Comparison of ENCODE assay signal across 8 mouse cellular contexts in the genomic region with DNA sequence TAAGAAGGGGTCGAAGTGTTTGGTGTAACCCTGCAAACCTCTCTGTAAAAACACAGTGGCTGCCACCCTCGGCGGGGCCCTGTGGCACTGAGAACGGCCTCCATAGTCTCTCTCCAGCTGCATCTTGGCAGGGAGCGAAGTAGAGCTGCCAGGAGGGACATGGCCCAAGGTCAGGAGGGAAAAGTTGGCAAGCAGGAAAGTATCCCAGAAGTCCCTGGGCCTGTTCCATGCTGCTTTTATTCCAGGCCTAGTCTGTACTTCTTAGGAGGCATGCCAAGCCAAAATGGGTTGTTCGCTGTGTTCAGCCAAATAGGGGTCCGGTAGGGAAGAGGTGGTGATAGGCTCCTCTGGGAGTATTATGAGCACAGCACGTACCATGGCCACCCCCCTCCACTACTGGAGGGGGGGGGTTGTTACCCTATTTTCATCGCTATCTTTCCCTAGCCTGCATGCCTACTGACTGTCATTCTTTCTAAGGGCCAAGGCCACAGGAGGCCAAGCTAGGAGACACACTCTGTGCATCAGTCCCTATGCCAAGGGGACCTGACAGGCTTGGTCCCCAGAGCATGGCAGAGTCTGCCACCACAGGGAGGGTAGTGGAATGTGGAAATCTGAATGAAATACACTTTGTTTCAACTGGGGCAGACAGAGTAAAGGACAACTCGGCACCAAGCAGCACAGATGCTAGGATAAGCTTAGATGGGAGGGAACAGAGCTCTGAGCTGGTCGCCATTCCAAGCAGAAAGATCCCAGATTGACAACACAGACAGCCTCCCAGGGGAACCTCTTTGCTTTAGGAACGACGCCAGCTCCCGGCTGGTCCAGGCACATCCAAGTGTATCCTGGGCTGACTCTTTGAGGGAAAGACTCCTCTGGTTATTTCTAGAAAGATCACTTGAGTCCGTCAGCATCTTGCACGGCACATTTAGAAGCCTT.
DNase-seq lines count a peak whose midpoint lies in the region; ATAC-seq and TF ChIP-seq lines count a peak whose summit lies in the region.

No protein-coding gene starts in this region.

- H3K27ac ChIP-seq in liver, adult 2 months (replicated peaks; ENCODE audit: insufficient read depth, low read depth, low read length), result peak overlapping the region; percentile 81
- peak overlapping the region; percentile 100 for H3K27ac ChIP-seq in heart, embryonic 12.5 days (ENCODE audit: poor library complexity, severe bottlenecking)
- H3K27ac ChIP-seq in kidney, embryonic 15.5 days, result peak overlapping the region; percentile 98
- peak overlapping the region; percentile 97 for H3K27ac ChIP-seq in limb, embryonic 14.5 days (replicated peaks; ENCODE audit: low read depth, low read length)
- peak overlapping the region; percentile 95 for H3K27ac ChIP-seq in neural tube, embryonic 14.5 days (ENCODE audit: low read depth, low read length)

- no peak for TF ChIP-seq POLR2A in liver, adult 2 months (IDR thresholded peaks at IDR 0.05; ENCODE audit: extremely low read depth, insufficient read depth, low read length)
- TF ChIP-seq POLR2A in limb, embryonic 14.5 days (IDR thresholded peaks at IDR 0.05; ENCODE audit: borderline replicate concordance, extremely low read depth, insufficient read depth, insufficient read length), result no peak

- no peaks in the 10 kb centered on the region for H3K27me3 ChIP-seq in liver, adult 2 months (ENCODE audit: control insufficient read depth, insufficient read depth, low read length)
- H3K27me3 ChIP-seq in heart, embryonic 12.5 days (replicated peaks), result no peaks in the 10 kb centered on the region
- H3K27me3 ChIP-seq in kidney, embryonic 15.5 days, result no peaks in the 10 kb centered on the region
- no peaks in the 10 kb centered on the region for H3K27me3 ChIP-seq in limb, embryonic 14.5 days (ENCODE audit: control insufficient read depth, insufficient read depth, low read length)
- H3K27me3 ChIP-seq in neural tube, embryonic 14.5 days (ENCODE audit: control insufficient read depth, insufficient read depth, low read length), result no peaks in the 10 kb centered on the region

- no peaks in the 10 kb centered on the region for H3K36me3 ChIP-seq in liver, adult 2 months (ENCODE audit: control insufficient read depth, insufficient read depth, low read length)
- no peaks in the 10 kb centered on the region for H3K36me3 ChIP-seq in heart, embryonic 12.5 days
- no peaks in the 10 kb centered on the region for H3K36me3 ChIP-seq in kidney, embryonic 15.5 days
- H3K36me3 ChIP-seq in limb, embryonic 14.5 days (ENCODE audit: control insufficient read depth, insufficient read depth, low read length), result no peaks in the 10 kb centered on the region
- H3K36me3 ChIP-seq in neural tube, embryonic 14.5 days (ENCODE audit: control insufficient read depth, insufficient read depth, low read length), result no peaks in the 10 kb centered on the region

- H3K9me3 ChIP-seq in heart, embryonic 12.5 days (replicated peaks), result no peaks in the 10 kb centered on the region
- no peaks in the 10 kb centered on the region for H3K9me3 ChIP-seq in kidney, embryonic 15.5 days (replicated peaks)
- H3K9me3 ChIP-seq in limb, embryonic 14.5 days (ENCODE audit: control insufficient read depth, low read length), result no peaks in the 10 kb centered on the region
- H3K9me3 ChIP-seq in neural tube, embryonic 14.5 days (ENCODE audit: control insufficient read depth, low read length), result no peaks in the 10 kb centered on the region

- no peak overlapping the region for H3K4me2 ChIP-seq in heart, embryonic 12.5 days
- no peak overlapping the region for H3K4me2 ChIP-seq in kidney, embryonic 15.5 days
- H3K4me2 ChIP-seq in limb, embryonic 14.5 days (replicated peaks; ENCODE audit: low read depth, low read length, severe bottlenecking), result no peak overlapping the region
- no peak overlapping the region for H3K4me2 ChIP-seq in neural tube, embryonic 14.5 days (ENCODE audit: low read depth, low read length)

- peak overlapping the region; percentile 36 for H3K9ac ChIP-seq in liver, adult 2 months (ENCODE audit: low read depth, low read length)
- peak overlapping the region; percentile 55; the same call in 1 of the 2 replicates for H3K9ac ChIP-seq in heart, embryonic 12.5 days
- H3K9ac ChIP-seq in kidney, embryonic 15.5 days, result peak overlapping the region; percentile 31; the same call in 1 of the 2 replicates
- no peak overlapping the region for H3K9ac ChIP-seq in limb, embryonic 14.5 days (ENCODE audit: low read depth, low read length, severe bottlenecking)
- H3K9ac ChIP-seq in neural tube, embryonic 14.5 days (replicated peaks; ENCODE audit: low read depth, low read length), result no peak overlapping the region

- DNase-seq in liver, adult 2 months (ENCODE audit: extremely low read depth, low read depth, low spot score), result peak; percentile 96
- no peak for DNase-seq in liver
- DNase-seq in fibroblast of lung, adult 2 months (ENCODE audit: low read depth), result peak; percentile 92
- peak; percentile 89 for DNase-seq in limb, embryonic 14.5 days (ENCODE audit: low spot score)
- DNase-seq in urinary bladder, postnatal 4 days (ENCODE audit: low spot score in 2 of 2), result peak; percentile 65 to 83

- no peak for TF ChIP-seq CTCF in liver, adult 2 months (IDR thresholded peaks at IDR 0.05; ENCODE audit: low read depth, low read length)

- ATAC-seq in heart, embryonic 12.5 days (ENCODE audit: insufficient number of reproducible peaks, low FRiP score), result no peak
- no peak for ATAC-seq in kidney, embryonic 15.5 days (replicated peaks; ENCODE audit: low FRiP score)
- ATAC-seq in limb, embryonic 14.5 days (ENCODE audit: low FRiP score, low read depth), result no peak
- peak; percentile 25; the same call in 1 of the 2 replicates for ATAC-seq in neural tube, embryonic 14.5 days (ENCODE audit: low read depth)

- WGBS in liver, adult 2 months, result 47% methylated on average over 16 of the region's 16 CpGs
- 51% methylated on average over 16 of the region's 16 CpGs for WGBS in heart, embryonic 12.5 days
- WGBS in kidney, embryonic 15.5 days, result 68% methylated on average over 16 of the region's 16 CpGs
- 43% methylated on average over 16 of the region's 16 CpGs for WGBS in limb, embryonic 14.5 days
- 43% methylated on average over 16 of the region's 16 CpGs for WGBS in neural tube, embryonic 14.5 days

- H3K79me2 ChIP-seq in liver, adult 2 months (ENCODE audit: control insufficient read depth, insufficient read depth, low read length), result no peaks in the 10 kb centered on the region

- no peak overlapping the region for H3K4me3 ChIP-seq in liver, adult 2 months (ENCODE audit: insufficient read depth, low read depth, low read length)
- H3K4me3 ChIP-seq in heart, embryonic 12.5 days, result no peak overlapping the region
- no peak overlapping the region for H3K4me3 ChIP-seq in kidney, embryonic 15.5 days (replicated peaks)
- H3K4me3 ChIP-seq in limb, embryonic 14.5 days (replicated peaks; ENCODE audit: low read length), result no peak overlapping the region
- H3K4me3 ChIP-seq in neural tube, embryonic 14.5 days (ENCODE audit: low read depth, low read length), result no peak overlapping the region

- peaks cover 27% of the 10 kb centered on the region for H3K4me1 ChIP-seq in liver, adult 2 months (ENCODE audit: control insufficient read depth, insufficient read depth, low read length)
- peaks cover 64% of the 10 kb centered on the region for H3K4me1 ChIP-seq in heart, embryonic 12.5 days (replicated peaks)
- H3K4me1 ChIP-seq in kidney, embryonic 15.5 days, result peaks cover 62% of the 10 kb centered on the region
- H3K4me1 ChIP-seq in limb, embryonic 14.5 days (ENCODE audit: control insufficient read depth, insufficient read depth, low read length), result peaks cover 67% of the 10 kb centered on the region
- H3K4me1 ChIP-seq in neural tube, embryonic 14.5 days (ENCODE audit: control insufficient read depth, insufficient read depth, low read length), result peaks cover 48% of the 10 kb centered on the region

Comparison
In these comparisons a context has a peak if more than half of its experiments do, and no peak if none do; other contexts are left out.
1. H3K9ac ChIP-seq: peak in liver, adult 2 months (single experiment), heart, embryonic 12.5 days (single experiment) and kidney, embryonic 15.5 days (single experiment); none in limb, embryonic 14.5 days (single experiment) and neural tube, embryonic 14.5 days (single experiment).
2. Peak in every context shown above with its lines, with median percentiles within 50 percentile points of each other: H3K27ac ChIP-seq.